Mouse (Mus musculus) heart, embryonic 11.5 days (tissue): ENCODE results near the gene Gm17482. TPM values are rescaled to one million over a fixed set of nuclear protein-coding genes. Genes with fewer than 3 reads are reported as not detected.
A peak's percentile ranks its signal among the peaks of the same experiment; 100 is the strongest.

Experiments
- ATAC-seq: fragments of 200-750 bp; cut with Nextera tagmentation; replicated peaks from 2 replicates; pipeline ENCODE4 v1.8.0; 2017; ENCODE audit warnings: moderate library complexity; ENCODE audit not compliant: insufficient number of reproducible peaks, low FRiP score, low TSS enrichment
- H3K27ac ChIP-seq: fragments of 300-500 bp; sonication (generic); 2 replicates; pipeline ENCODE4 v1.5.1; 2014; ENCODE audit warnings: mild to moderate bottlenecking, low read depth, low read length
- H3K27me3 ChIP-seq: fragments of 300-500 bp; sonication (generic); 2 replicates; pipeline ENCODE4 v1.6.1; 2014; ENCODE audit warnings: mild to moderate bottlenecking, low read length, mixed read lengths; ENCODE audit not compliant: control insufficient read depth, insufficient read depth
- H3K36me3 ChIP-seq: fragments of 300-500 bp; sonication (generic); 2 replicates; pipeline ENCODE4 v1.6.1; 2014; ENCODE audit warnings: mild to moderate bottlenecking, low read length, moderate library complexity, mixed read lengths; ENCODE audit not compliant: control insufficient read depth, insufficient read depth
- H3K4me1 ChIP-seq: fragments of 300-500 bp; sonication (generic); 2 replicates; pipeline ENCODE4 v1.6.1; 2014; ENCODE audit warnings: low read length; ENCODE audit not compliant: control insufficient read depth, insufficient read depth
- H3K4me2 ChIP-seq: fragments of 300-500 bp; sonication (generic); 2 replicates; pipeline ENCODE4 v1.6.1; 2014; ENCODE audit warnings: mild to moderate bottlenecking, moderate library complexity
- H3K4me3 ChIP-seq: fragments of 300-500 bp; sonication (generic); 2 replicates; pipeline ENCODE4 v1.5.1; 2014; ENCODE audit warnings: low read depth, low read length
- H3K9ac ChIP-seq: fragments of 300-500 bp; sonication (generic); 2 replicates; pipeline ENCODE4 v1.6.1; 2014; ENCODE audit warnings: mild to moderate bottlenecking, low read depth, low read length, moderate library complexity
- H3K9me3 ChIP-seq: fragments of 300-500 bp; sonication (generic); replicated peaks from 2 replicates; pipeline ENCODE4 v1.6.1; 2016; ENCODE audit warnings: low read length; ENCODE audit not compliant: control insufficient read depth
- WGBS: fragments of 180-500 bp; shearing (Covaris S2); extraction: QIAGEN DNeasy Blood & Tissue Kit; methylation state at CpG from one replicate; pipeline ENCODE4 v1.1.7; 2014; ENCODE audit not compliant: insufficient replicate concordance; 5-methylcytosine and 5-hydroxymethylcytosine counted together
- polyA plus RNA-seq: library from polyadenylated mRNA; unstranded; fragments of >200 nt; fragmentation: Nextera tagmentation; extraction: Ambion mirVana; gene quantifications from 2 replicates; pipeline ENCODE4 v1.2.1, GENCODE M21; 2014

Gm17482 gene
- polyA plus RNA-seq, 1 experiment from 2014 or later: not detected

- 77% methylated on average over 3 of the region's 3 CpGs for WGBS
- Histone ChIP-seq H3K9ac (no peak overlapping the region), H3K27me3 (peaks cover 54% of the 10 kb centered on the region), H3K4me1 (peaks cover 5% of the 10 kb centered on the region; the same call in 1 of the 2 replicates), H3K27ac (no peak overlapping the region), H3K36me3 (no peaks in the 10 kb centered on the region), H3K4me2 (no peak overlapping the region), H3K9me3 (no peaks in the 10 kb centered on the region), H3K4me3 (no peak overlapping the region)
- no peak for ATAC-seq
These were observed 28.0 kb downstream of the Gm17482 start for GRCm38 (mm10) chr6:115255171-115255570.

- Histone ChIP-seq H3K27me3 (peaks cover 41% of the 10 kb centered on the region), H3K4me1 (peaks cover 3% of the 10 kb centered on the region; the same call in 1 of the 2 replicates), H3K27ac (no peak overlapping the region), H3K9me3 (no peaks in the 10 kb centered on the region), H3K36me3 (no peaks in the 10 kb centered on the region), H3K9ac (no peak overlapping the region), H3K4me2 (no peak overlapping the region), H3K4me3 (no peak overlapping the region)
- WGBS: 73% methylated on average over 3 of the region's 3 CpGs
- ATAC-seq: no peak
These were observed 33.4 kb downstream of the Gm17482 start for GRCm38 (mm10) chr6:115260507-115260906.

- peaks cover 60% of the 10 kb centered on the region for H3K27me3 ChIP-seq
These were observed 39.6 kb downstream of the Gm17482 start for GRCm38 (mm10) chr6:115266791-115267190.

GRCm38 (mm10) chr6:115267916-115268315, 40.8 kb downstream of the Gm17482 start:
- peaks cover 12% of the 10 kb centered on the region for H3K4me1 ChIP-seq
- H3K27me3 ChIP-seq: peaks cover 58% of the 10 kb centered on the region
- no peak overlapping the region for H3K9ac ChIP-seq
- H3K36me3 ChIP-seq: no peaks in the 10 kb centered on the region
- no peak overlapping the region for H3K4me2 ChIP-seq
- H3K4me3 ChIP-seq: no peak overlapping the region
- H3K9me3 ChIP-seq: no peaks in the 10 kb centered on the region
- WGBS: 45% methylated on average over 2 of the region's 2 CpGs
- H3K27ac ChIP-seq: no peak overlapping the region
- no peak for ATAC-seq

More at GRCm38 (mm10) chr6:115266791-115267190, 39.6 kb downstream of the Gm17482 start:
- Histone ChIP-seq H3K27ac (no peak overlapping the region), H3K36me3 (no peaks in the 10 kb centered on the region), H3K9me3 (no peaks in the 10 kb centered on the region), H3K4me1 (peaks cover 5% of the 10 kb centered on the region; the same call in 1 of the 2 replicates), H3K9ac (no peak overlapping the region), H3K4me2 (no peak overlapping the region), H3K4me3 (no peak overlapping the region)
- no peak for ATAC-seq
- 78% methylated on average over 5 of the region's 5 CpGs for WGBS

- no peaks in the 10 kb centered on the region for H3K36me3 ChIP-seq
- no peak overlapping the region for H3K4me2 ChIP-seq
- no peak overlapping the region for H3K4me3 ChIP-seq
- peaks cover 12% of the 10 kb centered on the region for H3K4me1 ChIP-seq
- no peak overlapping the region for H3K9ac ChIP-seq
- WGBS: 82% methylated on average over 10 of the region's 10 CpGs
- H3K27me3 ChIP-seq: peaks cover 56% of the 10 kb centered on the region
- H3K27ac ChIP-seq: no peak overlapping the region
- ATAC-seq: no peak
- no peaks in the 10 kb centered on the region for H3K9me3 ChIP-seq
These were observed 41.6 kb downstream of the Gm17482 start for GRCm38 (mm10) chr6:115268551-115269385.

- Histone ChIP-seq H3K4me2 (no peak overlapping the region), H3K27ac (no peak overlapping the region), H3K36me3 (no peaks in the 10 kb centered on the region), H3K4me3 (no peak overlapping the region), H3K9me3 (no peaks in the 10 kb centered on the region), H3K4me1 (peaks cover 12% of the 10 kb centered on the region), H3K27me3 (peaks cover 58% of the 10 kb centered on the region), H3K9ac (no peak overlapping the region)
- ATAC-seq: no peak
- 49% methylated on average over 5 of the region's 5 CpGs for WGBS
These were observed 42.4 kb downstream of the Gm17482 start for GRCm38 (mm10) chr6:115269561-115269960.

- Histone ChIP-seq H3K4me3 (no peak overlapping the region), H3K9me3 (no peaks in the 10 kb centered on the region), H3K27me3 (peaks cover 58% of the 10 kb centered on the region), H3K4me1 (peaks cover 12% of the 10 kb centered on the region), H3K36me3 (no peaks in the 10 kb centered on the region), H3K9ac (no peak overlapping the region), H3K27ac (no peak overlapping the region), H3K4me2 (no peak overlapping the region)
- ATAC-seq: no peak
- 46% methylated on average over 2 of the region's 2 CpGs for whole genome bisulfite sequencing
These were observed 42.9 kb downstream of the Gm17482 start for GRCm38 (mm10) chr6:115270085-115270484.

- 54% methylated on average over 3 of the region's 3 CpGs for WGBS
- Histone ChIP-seq H3K9me3 (no peaks in the 10 kb centered on the region), H3K27ac (no peak overlapping the region), H3K4me3 (no peak overlapping the region), H3K9ac (no peak overlapping the region), H3K4me2 (no peak overlapping the region), H3K27me3 (peaks cover 59% of the 10 kb centered on the region), H3K36me3 (no peaks in the 10 kb centered on the region), H3K4me1 (peaks cover 12% of the 10 kb centered on the region)
- no peak for ATAC-seq
These were observed 44.2 kb downstream of the Gm17482 start for GRCm38 (mm10) chr6:115271326-115271725.

- ATAC-seq: peak; percentile 58; the same call in 1 of the 2 replicates
- Histone ChIP-seq H3K4me2 (no peak overlapping the region), H3K27me3 (peaks cover 58% of the 10 kb centered on the region), H3K4me1 (peaks cover 12% of the 10 kb centered on the region), H3K9ac (no peak overlapping the region), H3K4me3 (no peak overlapping the region), H3K27ac (no peak overlapping the region), H3K36me3 (no peaks in the 10 kb centered on the region), H3K9me3 (no peaks in the 10 kb centered on the region)
- WGBS: 6% methylated on average over 4 of the region's 4 CpGs
These were observed 44.7 kb downstream of the Gm17482 start for GRCm38 (mm10) chr6:115271866-115272271.
